Mouse (Mus musculus) layer of hippocampus, postnatal 14 days (tissue): ENCODE measurements around the gene Kdelr2. TPM values are rescaled to one million over a fixed set of nuclear protein-coding genes. Genes with fewer than 3 reads are reported as not detected.

Source experiments
- DNase-seq, 2 experiments: peaks; one replicate each; pipeline ENCODE4 v3.0.0; 2021 to 2022; ENCODE audit warnings: low spot score in 2 of 2, mixed read lengths in 1 of 2
- total RNA-seq, 2 experiments: library from RNA; stranded (reverse); gene quantifications; 2 replicates each; pipeline ENCODE4 v1.2.3; 2021

Kdelr2 gene
- total RNA-seq, 2 experiments from 2014 or later = 42.9 to 49.7 TPM

GRCm38 (mm10) chr5:143469628-143470027 lies 66.0 kb downstream of the Kdelr2 start:
- DNase-seq = no peak

- peak in 1 of 2 experiments; percentile 63 for DNase-seq
These were observed 67.0 kb downstream of the Kdelr2 start for GRCm38 (mm10) chr5:143470421-143471164.

GRCm38 (mm10) chr5:143471165-143471546 lies 67.5 kb downstream of the Kdelr2 start:
- no peak for DNase-seq

Other genes with a start within 250 kb of the Kdelr2 start
- 10 to 100 TPM; 15.2 to 16.6 TPM for gene Rbak, start 223.1 kb upstream of the Kdelr2 start, total RNA-seq
- not detected for gene Spdye4b, start 222.8 kb upstream of the Kdelr2 start, total RNA-seq
- gene Spdye4a, start 176.9 kb upstream of the Kdelr2 start, total RNA-seq = not detected
- 10 to 100 TPM; 25.5 to 25.6 TPM for gene Zfp12, start 168.7 kb upstream of the Kdelr2 start, total RNA-seq
- gene Zfp316, start 133.8 kb upstream of the Kdelr2 start, total RNA-seq = 10 to 100 TPM; 20.1 to 20.6 TPM
- gene Zfp853, start 110.2 kb upstream of the Kdelr2 start, total RNA-seq = 1 to 10 TPM; 7.7 to 7.9 TPM
- gene E130309D02Rik, start 88.5 kb upstream of the Kdelr2 start, total RNA-seq = 10 to 100 TPM; 20.8 to 23.1 TPM
- 10 to 100 TPM; 41.8 to 47.1 TPM for gene Zdhhc4, start 74.6 kb upstream of the Kdelr2 start, total RNA-seq
- 1 to 10 TPM; 4.1 to 8.1 TPM for gene Grid2ip, start 46.5 kb upstream of the Kdelr2 start, total RNA-seq
- 10 to 100 TPM; 22.8 to 22.9 TPM for gene Daglb, start 60.7 kb downstream of the Kdelr2 start, total RNA-seq
- 100 to 1,000 TPM; 430 to 453 TPM for gene Rac1, start 124.2 kb downstream of the Kdelr2 start, total RNA-seq
- 10 to 100 TPM; 48.1 to 52.4 TPM for gene Cyth3, start 218.6 kb downstream of the Kdelr2 start, total RNA-seq